Mouse (Mus musculus) adrenal gland, adult 18-20 months (tissue): ENCODE data around the gene Itpk1. TPM values are rescaled to one million over a fixed set of nuclear protein-coding genes. Genes with fewer than 3 reads are reported as not detected.

Source experiments
- DNase-seq, 2 experiments: peaks; one replicate each; pipeline ENCODE4 v3.0.0; 2021 to 2022; ENCODE audit warnings: low spot score in 2 of 2
- total RNA-seq, 2 experiments: library from RNA; stranded (reverse); gene quantifications; 1 replicate in 1 of 2; 2 replicates in 1 of 2; pipeline ENCODE4 v1.2.3; 2021

The Itpk1 gene
- total RNA-seq, 2 experiments from 2014 or later = 49.7 to 156 TPM

DNA sequence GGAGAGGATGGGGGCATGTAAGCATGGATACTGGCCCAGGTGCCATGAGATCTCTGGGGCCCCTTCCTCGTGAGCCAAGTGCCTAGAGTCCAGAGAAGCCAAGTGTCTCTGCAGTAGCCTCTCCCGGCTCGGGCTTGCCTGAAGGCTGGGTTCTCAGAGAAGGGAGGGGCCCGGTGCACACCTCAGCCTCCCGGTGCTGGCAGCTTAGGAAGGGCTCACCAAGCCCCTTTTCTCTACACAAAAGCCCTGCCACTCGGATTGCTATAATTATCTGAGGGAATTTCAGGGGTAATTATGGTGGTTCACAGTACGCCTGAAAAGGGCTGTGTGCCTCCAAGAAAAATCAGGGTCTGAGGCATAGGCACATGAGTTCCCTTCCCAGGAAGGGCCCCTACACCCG is 102.9 kb downstream of the Itpk1 start:
- DNase-seq = no peak

DNA sequence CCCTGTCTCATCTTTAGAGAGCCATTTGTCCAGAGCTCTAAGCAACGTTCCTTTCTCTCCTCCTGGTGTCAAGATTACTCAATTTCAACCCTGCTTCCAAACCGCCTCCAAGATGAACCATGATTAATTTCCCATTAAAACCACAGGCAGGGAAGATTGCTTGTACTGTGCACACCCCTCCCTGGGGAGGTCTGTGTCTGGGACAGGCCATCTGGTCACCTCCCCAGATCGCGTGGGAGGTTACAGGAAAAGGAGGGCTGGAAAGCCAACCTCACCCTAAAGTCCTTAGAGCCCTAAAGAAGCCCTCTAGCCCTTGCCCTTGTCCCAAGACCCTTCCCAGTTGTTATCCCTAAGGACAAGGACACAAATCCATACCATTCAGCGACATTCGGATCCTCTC is 104.4 kb downstream of the Itpk1 start:
- no peak for DNase-seq

DNA sequence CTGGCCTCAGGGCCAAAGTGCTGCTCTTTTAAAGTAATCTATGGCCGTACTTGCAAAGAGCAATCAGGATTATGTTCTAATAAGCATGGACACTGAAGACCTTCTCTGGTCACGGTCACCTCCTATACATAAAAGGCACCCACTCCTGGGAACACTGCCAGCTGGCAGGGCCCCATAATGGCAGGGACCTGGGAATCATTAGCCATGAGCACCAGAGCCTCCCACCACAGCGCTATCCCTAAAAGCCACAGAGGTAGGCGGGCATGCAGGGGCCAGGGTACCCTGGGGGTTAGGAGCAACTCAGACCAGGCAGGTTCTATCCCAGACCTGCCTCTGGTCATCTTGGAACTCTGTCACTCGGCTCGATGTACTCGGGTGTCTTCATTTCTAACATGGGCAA is 104.9 kb downstream of the Itpk1 start:
- DNase-seq = no peak

DNA sequence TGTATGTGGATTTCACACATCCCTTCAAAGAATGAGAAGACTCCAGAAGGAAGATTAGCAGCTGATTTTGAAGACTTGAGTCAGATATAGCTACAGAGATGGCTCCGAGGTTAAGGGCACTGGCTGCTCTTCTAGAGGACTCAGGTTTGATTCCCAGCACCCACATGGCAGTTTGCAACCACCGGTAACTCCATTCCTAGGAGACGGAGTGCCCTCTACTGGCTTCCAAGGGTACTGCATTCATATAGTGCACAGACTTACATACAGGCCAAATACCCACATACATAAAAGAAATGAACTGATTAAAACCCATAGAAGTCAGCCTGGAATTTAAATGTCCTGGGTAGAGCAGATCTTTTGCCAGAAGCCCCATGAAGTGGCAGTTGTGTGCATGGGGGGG is 106.2 kb downstream of the Itpk1 start:
- no peak for DNase-seq

DNA sequence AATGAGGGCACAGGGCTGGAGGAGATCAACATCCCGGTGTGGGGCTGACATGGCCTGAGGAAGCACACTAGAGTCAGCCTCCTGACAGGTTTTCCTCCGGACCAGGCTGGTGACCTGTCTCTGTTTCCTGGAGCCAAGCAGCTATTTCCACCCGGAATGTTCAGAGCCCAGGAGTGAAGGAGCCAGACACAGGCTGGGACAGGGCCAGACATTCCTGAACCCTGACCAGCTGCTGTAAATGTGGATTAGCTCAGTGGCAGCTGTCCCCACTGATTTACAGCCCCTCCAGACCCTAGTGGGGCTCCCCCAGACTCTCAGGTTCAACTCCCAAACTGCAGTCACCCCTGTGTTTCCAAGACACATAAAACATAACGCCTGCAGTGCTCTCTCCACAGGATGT is 107.3 kb downstream of the Itpk1 start:
- DNase-seq = no peak

DNA sequence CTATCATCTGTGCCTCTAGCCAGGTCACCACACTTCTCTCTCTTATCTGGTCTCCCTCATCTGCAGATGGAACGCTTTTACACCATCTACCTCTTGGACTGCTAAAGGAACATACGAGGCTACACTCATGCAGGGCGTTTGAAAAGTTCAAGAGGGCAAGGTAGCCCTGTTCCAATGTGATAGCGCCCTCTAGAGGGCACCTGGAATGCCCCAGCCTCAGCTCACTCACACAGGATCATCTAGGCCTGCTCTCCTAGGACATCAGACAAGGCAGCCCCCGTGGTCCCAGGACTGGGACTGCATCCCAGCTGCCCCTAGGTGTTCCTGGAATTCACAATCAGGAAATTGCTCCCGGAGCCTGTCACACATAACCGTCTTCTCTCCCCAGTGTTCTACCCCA is 108.3 kb downstream of the Itpk1 start:
- DNase-seq = no peak

DNA sequence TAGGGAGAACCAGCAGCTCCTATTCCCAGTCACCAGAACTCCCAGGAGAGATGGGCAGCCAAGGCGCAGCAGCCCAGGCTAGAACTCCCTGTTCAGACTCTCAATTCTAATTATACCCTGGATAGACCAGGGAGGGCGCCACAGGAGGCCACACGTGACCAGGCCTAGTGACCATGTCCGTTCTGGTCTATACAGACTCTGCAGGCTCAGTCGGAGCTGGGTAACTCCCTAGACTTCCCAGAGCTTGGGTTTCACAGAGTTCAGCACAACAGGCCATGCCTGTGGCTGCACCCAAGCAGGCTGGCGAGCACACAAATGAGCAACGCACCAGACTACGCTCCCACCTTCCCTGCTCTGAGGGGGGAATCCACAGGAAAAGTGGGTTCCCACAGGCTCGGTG is 110.1 kb downstream of the Itpk1 start:
- DNase-seq = no peak

DNA sequence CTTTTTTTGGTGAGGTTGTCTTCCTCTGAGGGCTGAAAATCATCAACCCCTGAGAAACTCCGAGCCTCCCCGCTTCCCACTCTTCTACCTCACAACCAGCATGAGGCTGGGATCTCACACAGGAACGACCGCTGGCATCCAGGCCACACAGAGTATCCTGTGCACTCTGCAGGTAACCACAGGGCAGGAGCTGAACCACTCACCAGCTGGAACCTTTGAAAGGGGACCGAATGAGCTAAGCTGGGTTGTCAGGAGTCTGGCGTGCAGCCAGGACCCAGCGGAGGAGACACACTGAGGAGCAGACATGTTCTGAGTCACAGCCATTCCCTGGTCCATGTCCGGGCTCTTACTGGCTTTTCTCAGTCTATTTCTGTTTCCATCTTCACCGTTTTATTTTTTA is 111.0 kb downstream of the Itpk1 start:
- DNase-seq = peak; percentile 37 to 51

DNA sequence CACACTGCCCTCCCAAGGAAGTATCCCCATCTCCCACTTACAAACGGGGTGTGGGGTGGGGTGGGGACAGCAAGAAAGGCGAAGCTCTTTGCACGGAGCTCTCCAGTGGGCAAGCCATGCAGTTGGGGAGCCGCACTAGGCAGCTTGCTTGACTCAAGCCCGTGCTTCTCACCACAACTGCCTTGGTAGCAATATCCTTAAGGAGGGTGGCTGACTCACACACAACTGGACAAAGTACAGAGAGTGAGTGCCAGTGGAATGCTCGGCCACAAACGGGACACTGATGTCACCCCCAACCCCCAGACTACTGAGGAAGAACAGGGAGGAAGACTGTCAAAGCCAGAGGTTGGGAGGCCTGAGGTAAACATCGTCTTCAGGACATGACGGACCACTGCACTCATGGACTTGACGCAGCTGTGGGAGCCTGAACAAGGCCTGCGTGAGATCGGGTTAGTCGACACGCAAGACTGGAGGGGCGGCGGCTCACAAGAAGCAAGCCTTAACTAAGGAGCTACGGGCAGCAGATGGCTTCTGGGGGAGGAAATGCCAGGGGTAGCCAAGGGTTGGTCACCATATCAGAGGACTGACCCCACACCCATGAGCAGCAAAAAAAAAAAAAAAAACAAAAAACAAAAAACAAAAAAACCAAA is 113.9 kb downstream of the Itpk1 start:
- no peak for DNase-seq

DNA sequence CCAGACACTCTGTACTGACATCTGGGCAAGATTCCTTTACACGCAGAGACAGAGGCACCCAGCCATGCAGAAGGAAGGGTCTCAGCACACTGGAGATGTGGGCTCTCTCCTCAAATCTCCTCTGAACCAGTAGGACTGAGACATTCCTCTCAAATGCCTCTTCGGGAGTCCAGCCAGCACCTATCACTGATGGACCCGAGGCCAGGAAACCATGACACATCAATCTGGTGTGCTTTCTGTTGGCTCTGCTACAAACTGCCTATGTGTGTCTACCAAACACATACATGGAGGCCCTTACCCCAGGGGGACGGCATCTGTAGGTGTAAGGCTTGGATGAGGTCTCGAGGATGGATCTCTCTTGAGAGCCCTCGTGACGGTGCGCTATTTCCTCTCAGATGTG is 117.6 kb downstream of the Itpk1 start:
- DNase-seq = no peak

DNA sequence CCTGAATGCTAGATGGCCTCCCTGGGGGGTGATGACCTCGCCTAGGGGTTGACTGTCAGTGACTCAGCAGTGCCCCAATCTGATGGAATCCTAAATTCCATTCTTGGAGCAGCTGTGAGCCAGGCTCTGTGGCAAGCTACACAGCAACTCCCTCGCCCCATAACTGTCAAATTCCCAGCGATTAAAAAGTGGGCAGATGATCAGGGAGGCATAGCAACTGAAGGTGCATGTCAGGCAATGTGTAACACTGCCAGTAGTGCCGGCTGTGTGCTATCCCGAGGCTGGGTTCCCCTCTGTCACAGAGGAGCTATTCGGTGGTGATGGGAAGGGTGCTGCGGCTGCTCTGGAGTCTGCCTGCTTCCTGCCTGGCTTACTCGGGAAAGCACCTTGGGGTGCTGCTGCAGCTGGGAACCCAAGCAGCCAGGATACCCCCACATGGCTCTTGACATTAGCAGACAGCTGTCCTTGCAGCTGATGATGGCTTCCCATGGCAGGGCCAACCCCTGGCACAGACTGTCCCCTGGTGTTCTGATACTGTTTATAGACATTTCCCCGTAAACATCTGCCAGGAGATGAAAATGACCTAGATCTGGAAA is 118.3 kb downstream of the Itpk1 start:
- no peak for DNase-seq

DNA sequence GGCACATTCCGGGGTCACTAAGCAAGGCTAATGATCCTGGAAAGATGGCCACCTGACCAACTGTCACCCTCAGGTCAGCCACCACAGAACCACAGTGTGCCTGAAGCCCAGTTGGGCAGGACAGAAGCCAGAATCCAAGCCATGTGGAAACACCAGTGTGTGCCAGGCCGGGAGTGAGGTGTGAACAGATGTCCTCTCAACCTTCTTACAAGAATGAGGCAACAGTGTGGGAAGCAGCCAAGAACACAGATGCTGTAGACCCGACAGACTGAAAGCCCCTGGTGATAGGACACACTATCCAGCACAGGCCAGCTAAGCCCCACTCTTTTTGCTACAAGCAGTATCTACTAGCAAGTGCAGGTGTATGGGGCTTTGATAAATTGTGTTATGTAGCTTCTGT is 119.3 kb downstream of the Itpk1 start:
- no peak for DNase-seq

DNA sequence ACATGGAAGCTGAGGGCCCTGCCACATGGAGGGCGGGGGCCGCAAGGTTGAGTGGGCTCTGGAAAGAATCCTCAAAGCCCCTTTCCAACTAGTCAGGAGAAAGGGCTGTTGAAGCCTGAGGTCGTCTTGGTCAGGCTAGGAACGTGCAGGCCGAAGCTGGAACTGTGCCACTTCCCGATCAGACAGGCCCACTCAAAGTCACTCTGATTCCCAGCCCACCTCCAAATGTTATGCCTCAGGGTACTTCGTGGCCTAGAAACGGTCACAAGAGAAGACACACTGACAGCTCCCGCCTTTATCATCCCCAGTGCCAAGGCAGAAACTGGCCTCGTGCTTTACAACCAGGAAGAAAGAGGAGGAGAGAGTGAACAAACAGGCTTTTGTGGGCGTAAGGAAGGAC is 122.3 kb downstream of the Itpk1 start:
- no peak for DNase-seq

DNA sequence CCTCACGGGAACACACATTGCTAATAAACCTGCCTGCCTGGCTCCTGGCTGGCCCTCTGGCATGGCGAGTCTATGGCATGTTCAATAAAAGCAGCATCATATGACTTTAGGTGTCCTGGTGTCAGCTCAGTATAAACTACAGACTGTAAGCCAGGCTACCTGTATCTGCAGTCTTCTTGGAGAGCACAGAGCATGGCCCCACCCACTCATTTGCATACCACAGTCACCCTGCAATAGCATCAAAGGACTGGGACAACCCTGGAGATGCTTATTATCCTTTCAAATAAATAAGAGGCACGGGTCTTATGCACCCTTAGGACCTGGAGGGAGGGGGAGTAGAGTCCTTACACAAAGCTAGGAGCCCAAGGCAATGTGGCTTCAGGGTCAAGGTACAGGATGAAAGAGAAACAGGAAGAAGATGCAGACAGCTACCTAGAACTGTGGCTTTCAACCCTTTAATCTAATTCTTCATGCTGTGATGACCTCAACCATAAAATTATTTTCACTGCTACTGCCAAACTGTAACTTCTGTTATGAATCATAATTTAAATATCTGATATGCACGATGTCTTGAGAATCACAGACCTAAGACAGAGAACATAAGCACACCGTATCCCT is 123.0 kb downstream of the Itpk1 start:
- DNase-seq = no peak

DNA sequence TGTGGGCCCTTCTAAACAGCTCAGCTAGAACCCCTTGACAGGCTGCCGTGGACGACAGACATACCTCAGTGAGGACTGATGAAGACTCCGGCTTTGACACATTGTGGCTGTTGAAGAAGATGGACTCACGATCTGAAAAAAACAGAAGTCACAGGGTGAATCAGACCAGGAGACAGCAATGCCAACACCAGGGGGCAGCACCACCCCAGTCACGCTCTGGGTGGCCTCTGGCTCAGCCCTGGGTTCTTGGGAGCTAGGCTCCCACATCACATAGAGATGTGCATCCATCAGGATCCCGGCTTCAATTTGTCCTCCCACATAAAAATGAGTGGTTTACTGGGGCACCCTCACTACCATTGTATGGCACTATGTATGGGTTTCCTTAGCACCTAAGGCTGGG is 125.7 kb downstream of the Itpk1 start:
- peak; percentile 76 to 83 for DNase-seq

DNA sequence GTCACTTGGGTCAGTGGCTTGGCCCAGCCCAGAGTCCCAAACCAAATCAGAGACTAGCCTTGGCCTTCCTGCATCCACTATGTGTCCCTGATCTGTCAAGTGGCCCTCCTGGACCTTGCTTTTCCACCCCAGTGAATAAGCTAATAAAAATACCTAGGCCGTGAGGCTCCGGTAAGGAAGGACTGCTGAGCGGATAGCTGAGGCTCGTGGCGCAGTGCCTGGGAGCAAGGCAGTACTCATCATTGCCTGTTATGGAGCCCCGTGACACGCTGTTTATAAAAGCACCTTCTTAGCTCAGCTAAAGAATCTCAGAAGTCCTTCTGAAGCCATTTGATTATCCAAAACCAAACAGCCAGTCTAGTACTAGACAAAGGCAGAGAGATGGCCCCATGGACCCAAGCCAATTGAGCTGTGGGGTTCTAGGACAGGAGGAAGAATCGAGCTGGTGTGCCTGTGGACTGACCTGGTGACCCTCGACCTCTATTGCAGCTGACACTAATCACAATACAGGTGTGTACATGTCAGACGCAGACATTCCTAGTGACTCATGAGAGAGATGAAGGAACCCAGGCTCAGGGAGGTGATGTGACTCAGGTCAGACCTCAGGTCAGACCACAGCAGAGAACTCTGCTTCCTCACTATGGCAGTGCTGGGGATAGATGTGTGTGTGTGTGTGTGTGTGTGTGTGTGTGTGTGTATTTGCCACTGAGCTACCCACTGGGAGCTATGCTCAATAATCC is 127.9 kb downstream of the Itpk1 start:
- DNase-seq = no peak

DNA sequence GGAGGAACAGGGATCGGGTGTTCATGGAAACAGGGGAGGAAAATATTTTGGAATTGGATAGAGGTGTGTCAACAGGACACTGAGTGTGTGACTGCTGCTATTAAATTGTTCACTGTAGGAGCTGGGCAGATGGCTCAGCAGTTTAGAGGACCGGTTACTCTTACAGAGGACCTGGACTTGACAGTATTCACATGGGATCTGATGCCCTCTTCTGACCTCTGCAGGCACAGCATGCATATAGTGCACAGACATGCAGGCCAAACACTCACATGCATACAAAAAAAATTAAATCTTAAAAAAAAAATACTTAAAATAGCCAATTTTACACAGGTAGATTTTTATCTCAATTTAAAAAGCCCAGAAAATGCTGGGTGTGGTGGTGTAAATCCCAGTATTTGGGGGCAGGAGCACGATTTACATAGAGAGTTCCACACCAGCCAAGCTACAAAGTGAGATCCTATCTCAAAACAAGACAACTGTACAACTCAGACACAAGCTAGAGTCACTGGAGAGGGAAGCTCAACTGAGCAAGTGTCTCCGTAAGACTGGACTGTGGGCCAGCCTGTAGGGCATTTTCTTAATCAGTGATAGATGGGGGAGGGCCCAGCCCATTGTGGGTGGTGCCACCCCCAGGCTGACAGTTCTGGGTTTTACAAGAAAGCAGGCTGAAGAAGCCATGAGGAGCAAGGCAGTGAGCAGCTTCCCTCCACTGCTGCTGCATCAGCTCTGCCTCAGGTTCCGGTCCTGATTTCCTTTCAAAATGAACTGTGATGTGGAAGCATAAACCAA is 129.0 kb downstream of the Itpk1 start:
- DNase-seq = no peak

DNA sequence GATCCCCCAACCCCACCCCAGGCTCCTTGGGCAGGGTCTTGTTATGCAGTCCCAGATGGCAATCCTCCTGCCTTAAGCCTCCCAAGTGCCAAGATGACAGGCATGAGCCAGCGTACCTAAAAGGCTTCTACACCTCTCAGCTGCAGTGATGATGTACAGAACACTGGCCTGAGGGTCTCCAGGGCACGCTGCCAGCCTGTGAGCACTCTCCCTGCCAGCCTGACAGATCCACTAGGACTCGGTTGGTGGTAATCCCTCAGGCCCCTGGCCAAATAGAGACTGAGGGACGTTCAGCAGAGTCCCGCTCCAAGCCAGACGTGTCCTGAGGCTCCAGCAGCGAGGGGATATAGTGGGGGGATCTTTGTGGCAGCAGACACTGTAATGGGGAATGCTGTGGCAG is 131.7 kb downstream of the Itpk1 start:
- DNase-seq = no peak

DNA sequence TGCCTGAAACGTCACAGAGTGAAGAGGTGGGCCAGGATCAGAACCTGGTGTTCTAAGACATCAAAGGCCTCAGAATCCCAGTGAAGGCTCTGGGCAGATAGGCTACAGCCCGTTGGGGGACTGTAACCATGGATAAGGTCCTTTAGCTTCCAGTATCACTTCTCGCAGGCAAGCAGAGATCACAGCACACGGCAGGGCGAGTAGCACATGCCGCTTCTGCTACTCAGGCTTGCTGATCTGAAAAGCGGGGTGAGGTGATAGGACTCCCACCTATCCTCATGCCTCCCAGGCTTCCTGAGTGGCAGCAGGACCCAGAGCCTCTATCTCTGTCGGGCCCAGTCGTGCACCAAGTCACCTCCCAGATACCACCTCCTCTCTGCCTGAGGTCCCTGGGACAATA is 133.1 kb downstream of the Itpk1 start:
- no peak for DNase-seq

DNA sequence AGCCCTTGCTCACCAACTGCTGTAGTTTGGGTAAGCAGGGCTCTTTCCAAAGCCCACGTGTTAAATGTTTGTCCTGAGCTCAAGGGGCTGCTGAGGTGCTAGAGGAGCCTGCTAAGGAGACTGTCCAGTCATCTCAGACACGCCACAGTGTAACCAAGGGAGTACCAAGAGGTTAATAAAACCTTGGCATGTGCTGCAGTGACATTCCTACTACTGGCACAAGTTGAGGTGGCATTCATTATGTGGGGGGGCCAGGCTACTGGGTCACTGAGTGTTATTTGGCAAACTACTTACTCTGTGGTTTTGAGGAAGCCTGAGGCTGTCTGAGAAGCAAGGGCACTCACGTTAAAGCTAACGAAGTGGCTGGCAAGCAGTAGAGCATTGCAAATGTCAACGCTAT is 134.0 kb downstream of the Itpk1 start:
- no peak for DNase-seq

DNA sequence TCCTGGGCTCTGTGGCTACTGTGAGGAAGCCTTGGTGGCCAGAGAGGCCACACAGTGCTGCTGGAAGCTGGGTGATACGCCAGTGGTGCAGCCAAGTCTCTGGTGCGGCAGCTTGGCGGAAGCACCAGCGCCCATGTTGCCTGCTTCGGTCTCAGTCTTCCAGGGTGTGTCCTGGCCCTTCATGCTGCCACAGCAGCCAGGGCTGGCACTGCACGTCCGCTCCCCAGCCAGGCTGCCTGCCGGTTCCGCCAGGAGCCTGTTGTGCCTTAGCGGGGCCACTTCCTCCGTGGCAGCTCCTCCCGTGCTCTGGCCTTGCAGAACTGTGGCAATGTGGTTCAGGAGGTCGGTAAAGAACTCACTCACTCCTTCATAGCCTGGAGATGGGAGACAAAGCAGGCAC is 134.6 kb downstream of the Itpk1 start:
- DNase-seq = no peak
